Mouse (Mus musculus) C2C12 (cell line): ENCODE results near the gene Gm3448.
"Not testable (repeated sequence)": the region's sequence is repeated elsewhere in the genome, so short reads cannot be mapped to it uniquely, and the experiment has no call there.

Source experiments
- CEBPB ChIP-seq: IDR thresholded peaks from one replicate; pipeline ENCODE4 v1.6.1; 2011; ENCODE audit warnings: low read depth, mild to moderate bottlenecking, control low read depth, moderate library complexity
- CTCF ChIP-seq: IDR thresholded peaks from one replicate; pipeline ENCODE4 v1.5.1; 2011; ENCODE audit not compliant: control insufficient read depth, insufficient read depth, insufficient read length
- FOSL1 ChIP-seq: IDR thresholded peaks from one replicate; pipeline ENCODE4 v1.8.0; 2011; ENCODE audit warnings: mild to moderate bottlenecking, low read length; ENCODE audit not compliant: poor library complexity, insufficient read depth, severe bottlenecking
- MAX ChIP-seq: IDR thresholded peaks from one replicate; pipeline ENCODE4 v1.6.1; 2011; ENCODE audit warnings: mild to moderate bottlenecking, control low read depth
- MYOD1 ChIP-seq: IDR thresholded peaks from one replicate; pipeline ENCODE4 v1.6.1; 2011; ENCODE audit warnings: low read depth; ENCODE audit not compliant: control insufficient read depth, insufficient read length
- MYOG ChIP-seq: IDR thresholded peaks from one replicate; pipeline ENCODE4 v1.6.1; 2011; ENCODE audit not compliant: control insufficient read depth, insufficient read length; ENCODE audit errors: extremely low read depth
- USF1 ChIP-seq: IDR thresholded peaks from one replicate; pipeline ENCODE4 v1.6.1; 2011; ENCODE audit warnings: low read depth, mild to moderate bottlenecking, control low read depth, moderate library complexity

- TF ChIP-seq USF1, CTCF, MYOG, MAX, CEBPB, MYOD1, FOSL1: not testable (repeated sequence)
Observed at GRCm38 (mm10) chr17:15025513-15025912, 15.8 kb downstream of the Gm3448 start.
